ENCODE assay signal across 20 mouse cellular contexts in genomic region chr11:55110566-55111169, GRCm38 (mm10). TPM values are rescaled to one million over a fixed set of nuclear protein-coding genes. Genes with fewer than 3 reads are reported as not detected.
DNase-seq lines count a peak whose midpoint lies in the region; ATAC-seq and TF ChIP-seq lines count a peak whose summit lies in the region.
"Had no signal": no experiment of that assay in that cellular context is flagged by ENCODE, and none has a peak within 500 bp of the region (broad histone marks: within the 10 kb centered on the region; RNA-seq: fewer than 3 reads in every experiment).

No protein-coding gene starts in this region.

- H3K9me3 ChIP-seq in forebrain, postnatal 0 days (ENCODE audit: low read length): no peaks in the 10 kb centered on the region
- no peaks in the 10 kb centered on the region for H3K9me3 ChIP-seq in forebrain, embryonic 16.5 days (ENCODE audit: control insufficient read depth, low read length)
- H3K9me3 ChIP-seq in kidney, embryonic 15.5 days (replicated peaks): no peaks in the 10 kb centered on the region
- H3K9me3 ChIP-seq in stomach, embryonic 15.5 days: no peaks in the 10 kb centered on the region
- H3K9me3 ChIP-seq: liver, embryonic 15.5 days; neural tube, embryonic 12.5 days had no signal

- ATAC-seq in forebrain, postnatal 0 days: no peak
- no peak for ATAC-seq in forebrain, embryonic 16.5 days
- peak; percentile 92 for ATAC-seq in kidney, embryonic 15.5 days (replicated peaks; ENCODE audit: low FRiP score)
- peak; percentile 58; the same call in 1 of the 2 replicates for ATAC-seq in stomach, embryonic 15.5 days (ENCODE audit: insufficient read depth, low FRiP score, low read depth)
- no peak for ATAC-seq in activated CD4-positive, CD25-positive, alpha-beta regulatory T cell, adult 4 months
- ATAC-seq: midbrain, embryonic 16.5 days had no signal

- WGBS in forebrain, postnatal 0 days: 68% methylated on average over 7 of the region's 7 CpGs
- WGBS in forebrain, embryonic 16.5 days: 79% methylated on average over 7 of the region's 7 CpGs
- 28% methylated on average over 7 of the region's 7 CpGs for WGBS in kidney, embryonic 15.5 days
- 55% methylated on average over 7 of the region's 7 CpGs for WGBS in stomach, embryonic 15.5 days

- no peaks in the 10 kb centered on the region for H3K27me3 ChIP-seq in forebrain, postnatal 0 days (ENCODE audit: insufficient read depth, low read length)
- H3K27me3 ChIP-seq in forebrain, embryonic 16.5 days (replicated peaks; ENCODE audit: control insufficient read depth, insufficient read depth, low read length): no peaks in the 10 kb centered on the region
- H3K27me3 ChIP-seq in kidney, embryonic 15.5 days: no peaks in the 10 kb centered on the region
- no peaks in the 10 kb centered on the region for H3K27me3 ChIP-seq in stomach, embryonic 15.5 days (replicated peaks)
- H3K27me3 ChIP-seq: liver, embryonic 15.5 days; neural tube, embryonic 12.5 days had no signal

- peak; percentile 21 for DNase-seq in forebrain, postnatal 0 days
- no peak for DNase-seq in kidney, adult 9 months
- DNase-seq in ovary, postnatal 14 days (ENCODE audit: low spot score): peak; percentile 32
- no peak for DNase-seq in ovary, postnatal 10 days (ENCODE audit: low spot score)
- DNase-seq: cerebellum, adult 8-10 months; heart, postnatal 14 days had no signal

- H3K4me1 ChIP-seq in forebrain, postnatal 0 days (ENCODE audit: insufficient read depth): no peaks in the 10 kb centered on the region
- H3K4me1 ChIP-seq in forebrain, embryonic 16.5 days (replicated peaks; ENCODE audit: control insufficient read depth, insufficient read depth, low read length): no peaks in the 10 kb centered on the region
- H3K4me1 ChIP-seq in kidney, embryonic 15.5 days: peaks cover 26% of the 10 kb centered on the region
- 0 out of 2 replicates have a peak, but pooled peaks cover 2% of the 10 kb centered on the region for H3K4me1 ChIP-seq in stomach, embryonic 15.5 days
- H3K4me1 ChIP-seq: liver, embryonic 15.5 days; neural tube, embryonic 12.5 days had no signal

- H3K9ac ChIP-seq in forebrain, postnatal 0 days: no peak overlapping the region
- H3K9ac ChIP-seq in forebrain, embryonic 16.5 days (replicated peaks; ENCODE audit: low read depth, low read length): no peak overlapping the region
- no peak overlapping the region for H3K9ac ChIP-seq in kidney, embryonic 15.5 days
- no peak overlapping the region for H3K9ac ChIP-seq in stomach, embryonic 15.5 days
- H3K9ac ChIP-seq: liver, embryonic 15.5 days; neural tube, embryonic 12.5 days had no signal

- no peak overlapping the region for H3K4me3 ChIP-seq in forebrain, postnatal 0 days (ENCODE audit: low read depth, low read length)
- H3K4me3 ChIP-seq in forebrain, embryonic 16.5 days (replicated peaks; ENCODE audit: low read length): no peak overlapping the region
- H3K4me3 ChIP-seq in kidney, embryonic 15.5 days (replicated peaks): no peak overlapping the region
- no peak overlapping the region for H3K4me3 ChIP-seq in stomach, embryonic 15.5 days (replicated peaks)
- H3K4me3 ChIP-seq: liver, embryonic 15.5 days; neural tube, embryonic 12.5 days had no signal

- TF ChIP-seq CTCF in forebrain, postnatal 0 days (IDR thresholded peaks at IDR 0.05; ENCODE audit: low read depth): no peak

- H3K36me3 ChIP-seq in forebrain, postnatal 0 days (ENCODE audit: insufficient read depth): peaks cover 29% of the 10 kb centered on the region
- H3K36me3 ChIP-seq in forebrain, embryonic 16.5 days (ENCODE audit: control insufficient read depth, insufficient read depth): no peaks in the 10 kb centered on the region
- peaks cover 8% of the 10 kb centered on the region; the same call in 1 of the 2 replicates for H3K36me3 ChIP-seq in kidney, embryonic 15.5 days
- H3K36me3 ChIP-seq in stomach, embryonic 15.5 days: 0 out of 2 replicates have a peak, but pooled peaks cover 2% of the 10 kb centered on the region
- H3K36me3 ChIP-seq: neural tube, embryonic 12.5 days had no signal

- H3K27ac ChIP-seq in forebrain, postnatal 0 days (ENCODE audit: low read depth, low read length): no peak overlapping the region
- H3K27ac ChIP-seq in forebrain, embryonic 16.5 days (ENCODE audit: low read length): no peak overlapping the region
- H3K27ac ChIP-seq in kidney, embryonic 15.5 days: peak overlapping the region; percentile 77
- H3K27ac ChIP-seq in stomach, embryonic 15.5 days: no peak overlapping the region
- H3K27ac ChIP-seq: liver, embryonic 15.5 days; neural tube, embryonic 12.5 days had no signal

- H3K4me2 ChIP-seq in forebrain, postnatal 0 days (ENCODE audit: low read depth): no peak overlapping the region
- no peak overlapping the region for H3K4me2 ChIP-seq in forebrain, embryonic 16.5 days (ENCODE audit: low read length)
- H3K4me2 ChIP-seq in kidney, embryonic 15.5 days: no peak overlapping the region
- H3K4me2 ChIP-seq in stomach, embryonic 15.5 days: no peak overlapping the region
- H3K4me2 ChIP-seq: liver, embryonic 15.5 days; neural tube, embryonic 12.5 days had no signal

RNA-seq across cellular contexts. Expression of gene Gm2a, which starts 12.8 kb away (rescaled TPM):
- total RNA-seq in forebrain, postnatal 0 days (2014; rRNA removed): 19.9 and 20.2 TPM in 2 replicates
- polyA plus RNA-seq in forebrain, postnatal 0 days (2015; fragmentation: Nextera tagmentation; extraction: Ambion mirVana): 46.7 and 48.4 TPM in 2 replicates
- polyA plus RNA-seq in forebrain, embryonic 16.5 days (2015; fragmentation: Nextera tagmentation; extraction: Ambion mirVana): 20.9 and 21.4 TPM in 2 replicates
- 32.7 and 32.9 TPM in 2 replicates for polyA plus RNA-seq in kidney, embryonic 15.5 days (2015; fragmentation: Nextera tagmentation; extraction: Ambion mirVana)
- polyA plus RNA-seq in stomach, embryonic 15.5 days (2015; fragmentation: Nextera tagmentation; extraction: Ambion mirVana): 21.7 and 22.2 TPM in 2 replicates
- 100 to 1,000 TPM; 152 to 191 TPM for polyA plus RNA-seq in activated CD4-positive, CD25-positive, alpha-beta regulatory T cell, adult 4 months (2017; shearing (Covaris generic))

RNA-seq across cellular contexts. Expression of gene Ccdc69, which starts 32.7 kb away (rescaled TPM):
- 0.48 and 0.62 TPM in 2 replicates for total RNA-seq in forebrain, postnatal 0 days (2014; rRNA removed)
- polyA plus RNA-seq in forebrain, postnatal 0 days (2015; fragmentation: Nextera tagmentation; extraction: Ambion mirVana): 0.18 and 0.29 TPM in 2 replicates
- 0.29 TPM in 1 of 2 replicates, not detected in the other for polyA plus RNA-seq in forebrain, embryonic 16.5 days (2015; fragmentation: Nextera tagmentation; extraction: Ambion mirVana)
- 3.2 and 3.3 TPM in 2 replicates for polyA plus RNA-seq in kidney, embryonic 15.5 days (2015; fragmentation: Nextera tagmentation; extraction: Ambion mirVana)
- polyA plus RNA-seq in stomach, embryonic 15.5 days (2015; fragmentation: Nextera tagmentation; extraction: Ambion mirVana): 3.1 and 3.2 TPM in 2 replicates
- 10 to 100 TPM; 78.6 to 85.9 TPM for polyA plus RNA-seq in activated CD4-positive, CD25-positive, alpha-beta regulatory T cell, adult 4 months (2017; shearing (Covaris generic))

RNA-seq across cellular contexts. Expression of gene Slc36a3, which starts 40.8 kb away (rescaled TPM):
- total RNA-seq in forebrain, postnatal 0 days (2014; rRNA removed): not detected in 2 replicates
- not detected in 2 replicates for polyA plus RNA-seq in forebrain, postnatal 0 days (2015; fragmentation: Nextera tagmentation; extraction: Ambion mirVana)
- polyA plus RNA-seq in forebrain, embryonic 16.5 days (2015; fragmentation: Nextera tagmentation; extraction: Ambion mirVana): not detected in 2 replicates
- polyA plus RNA-seq in kidney, embryonic 15.5 days (2015; fragmentation: Nextera tagmentation; extraction: Ambion mirVana): not detected in 2 replicates
- 0.08 TPM in 1 of 2 replicates, not detected in the other for polyA plus RNA-seq in stomach, embryonic 15.5 days (2015; fragmentation: Nextera tagmentation; extraction: Ambion mirVana)
- 1 to 10 TPM in 1 of 2 experiments, under 1 TPM in 1; 0.36 to 1.2 TPM for polyA plus RNA-seq in activated CD4-positive, CD25-positive, alpha-beta regulatory T cell, adult 4 months (2017; shearing (Covaris generic))
- total RNA-seq: gastrocnemius, postnatal 4 days; heart, postnatal 14 days; layer of hippocampus, postnatal 10 days; left cerebral cortex, postnatal 25 days; megakaryocyte progenitor cell, adult 5-6 weeks had no signal
- polyA plus RNA-seq: brain, embryonic 14.5 days; embryonic facial prominence, embryonic 11.5 days; frontal cortex, adult 2 months; liver, embryonic 15.5 days; midbrain, embryonic 16.5 days; neural tube, embryonic 12.5 days had no signal

Comparison
In these comparisons a context has a peak if more than half of its experiments do, and no peak if none do; other contexts are left out.
1. DNase-seq: peak in forebrain, postnatal 0 days (single experiment) and ovary, postnatal 14 days (single experiment); none in kidney, adult 9 months (single experiment) and ovary, postnatal 10 days (single experiment).
2. ATAC-seq: peak in kidney, embryonic 15.5 days (single experiment) and stomach, embryonic 15.5 days (single experiment); none in forebrain, postnatal 0 days (single experiment), forebrain, embryonic 16.5 days (single experiment) and activated CD4-positive, CD25-positive, alpha-beta regulatory T cell, adult 4 months (single experiment).
3. RNA of gene Ccdc69, which starts 32.7 kb away (polyA plus RNA-seq): 78.6 to 85.9 TPM in activated CD4-positive, CD25-positive, alpha-beta regulatory T cell, adult 4 months; 3.2 to 3.3 TPM in kidney, embryonic 15.5 days, 3.1 to 3.2 TPM in stomach, embryonic 15.5 days, 0.29 TPM in forebrain, embryonic 16.5 days and 0.18 to 0.29 TPM in forebrain, postnatal 0 days; every median in the first group is over 10 times any median in the second.